Mouse (Mus musculus) limb, embryonic 10.5 days (tissue): ENCODE data around the gene Epb41l4b. TPM values are rescaled to one million over a fixed set of nuclear protein-coding genes. Genes with fewer than 3 reads are reported as not detected.

Experiments
- DNase-seq: peaks from one replicate; pipeline ENCODE4 v3.0.0-alpha.2; 2017; ENCODE audit warnings: low spot score
- H3K27ac ChIP-seq: fragments of 300-500 bp; sonication (generic); 2 replicates; pipeline ENCODE4 v1.5.1; 2016; ENCODE audit warnings: mild to moderate bottlenecking
- H3K27me3 ChIP-seq: fragments of 300-500 bp; sonication (generic); 2 replicates; pipeline ENCODE4 v1.6.1; 2016; ENCODE audit warnings: low read depth, mild to moderate bottlenecking; ENCODE audit not compliant: poor library complexity, severe bottlenecking
- H3K36me3 ChIP-seq: fragments of 300-500 bp; sonication (generic); 2 replicates; pipeline ENCODE4 v1.6.1; 2016; ENCODE audit warnings: mild to moderate bottlenecking, moderate library complexity
- H3K4me1 ChIP-seq: fragments of 300-500 bp; sonication (generic); 2 replicates; pipeline ENCODE4 v1.6.1; 2016
- H3K4me3 ChIP-seq: fragments of 300-500 bp; sonication (generic); 2 replicates; pipeline ENCODE4 v1.5.1; 2016; ENCODE audit warnings: mild to moderate bottlenecking, moderate library complexity
- H3K9me3 ChIP-seq: fragments of 300-500 bp; sonication (generic); replicated peaks from 2 replicates; pipeline ENCODE4 v1.6.1; 2016; ENCODE audit warnings: mild to moderate bottlenecking
- WGBS: fragments of 180-500 bp; shearing (Covaris S2); methylation state at CpG from one replicate; pipeline ENCODE4 v1.1.7; 2016; 5-methylcytosine and 5-hydroxymethylcytosine counted together
- polyA plus RNA-seq: library from polyadenylated mRNA; unstranded; fragments of >200 nt; fragmentation: Nextera tagmentation; extraction: Ambion mirVana; gene quantifications from 2 replicates; pipeline ENCODE4 v1.2.1, GENCODE M21; 2016

Epb41l4b gene
- polyA plus RNA-seq, 1 experiment from 2014 or later, result 1.6 TPM

GRCm38 (mm10) chr4:57119976-57120375 lies 23.3 kb downstream of the Epb41l4b start:
- Histone ChIP-seq H3K4me1 (peaks cover 29% of the 10 kb centered on the region), H3K27me3 (no peaks in the 10 kb centered on the region), H3K9me3 (no peaks in the 10 kb centered on the region), H3K27ac (no peak overlapping the region), H3K4me3 (no peak overlapping the region), H3K36me3 (no peaks in the 10 kb centered on the region)
- no peak for DNase-seq
- 90% methylated on average over 6 of the region's 6 CpGs for WGBS

DNA sequence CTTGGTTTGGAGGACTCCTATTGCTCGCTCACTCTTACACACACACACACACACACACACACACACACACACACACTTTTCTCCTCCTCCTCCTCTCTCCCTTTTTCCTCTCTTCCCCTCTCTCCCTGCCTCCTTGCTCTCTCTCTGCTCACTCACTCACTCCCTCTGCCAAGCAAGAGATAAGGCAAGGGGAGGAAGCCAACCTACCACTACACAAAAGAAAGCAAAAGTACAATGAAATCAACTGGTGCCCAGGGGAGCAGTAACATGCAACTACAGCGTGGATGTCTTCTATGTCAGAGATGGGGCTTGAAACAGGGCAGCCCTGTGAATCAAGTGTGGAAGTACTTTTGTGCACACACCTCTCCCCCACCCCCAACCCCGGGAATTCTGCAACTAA lies 24.4 kb downstream of the Epb41l4b start:
- Histone ChIP-seq H3K36me3 (no peaks in the 10 kb centered on the region), H3K4me1 (peaks cover 40% of the 10 kb centered on the region), H3K27ac (no peak overlapping the region), H3K4me3 (no peak overlapping the region), H3K9me3 (no peaks in the 10 kb centered on the region), H3K27me3 (no peaks in the 10 kb centered on the region)
- 87% methylated on average over 3 of the region's 3 CpGs for WGBS
- no peak for DNase-seq

DNA sequence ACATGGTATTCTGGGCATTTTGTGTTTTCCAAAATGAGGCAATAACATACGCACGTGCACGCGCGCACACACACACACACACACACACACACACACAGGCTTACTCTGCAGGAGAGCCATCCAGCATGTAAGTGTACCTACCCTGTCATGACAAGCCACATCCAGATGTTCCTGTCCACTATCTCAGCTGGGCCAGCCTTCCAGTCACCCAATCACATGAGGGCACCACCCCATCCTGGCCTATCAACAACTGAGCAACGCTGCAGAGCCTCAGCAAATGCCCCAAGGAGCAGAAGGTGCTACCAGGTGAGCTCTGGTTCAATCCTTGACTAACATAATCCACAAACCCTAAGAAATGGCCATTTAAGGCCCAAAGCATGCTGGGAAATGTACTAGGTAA lies 27.0 kb downstream of the Epb41l4b start:
- WGBS, result 95% methylated on average over 6 of the region's 6 CpGs
- no peak overlapping the region for H3K4me3 ChIP-seq
- no peak for DNase-seq
- no peaks in the 10 kb centered on the region for H3K36me3 ChIP-seq
- H3K4me1 ChIP-seq, result peaks cover 48% of the 10 kb centered on the region
- no peak overlapping the region for H3K27ac ChIP-seq
- H3K9me3 ChIP-seq, result no peaks in the 10 kb centered on the region
- H3K27me3 ChIP-seq, result no peaks in the 10 kb centered on the region

- peaks cover 40% of the 10 kb centered on the region for H3K4me1 ChIP-seq
- 54% methylated on average over 19 of the region's 19 CpGs for WGBS
- H3K27me3 ChIP-seq, result no peaks in the 10 kb centered on the region
- H3K27ac ChIP-seq, result peak overlapping the region; percentile 59
- H3K4me3 ChIP-seq, result peak overlapping the region; percentile 2; the same call in 1 of the 2 replicates
- no peaks in the 10 kb centered on the region for H3K36me3 ChIP-seq
- no peak for DNase-seq
- no peaks in the 10 kb centered on the region for H3K9me3 ChIP-seq
Observed at GRCm38 (mm10) chr4:57114617-57115592, 28.3 kb downstream of the Epb41l4b start.

DNA sequence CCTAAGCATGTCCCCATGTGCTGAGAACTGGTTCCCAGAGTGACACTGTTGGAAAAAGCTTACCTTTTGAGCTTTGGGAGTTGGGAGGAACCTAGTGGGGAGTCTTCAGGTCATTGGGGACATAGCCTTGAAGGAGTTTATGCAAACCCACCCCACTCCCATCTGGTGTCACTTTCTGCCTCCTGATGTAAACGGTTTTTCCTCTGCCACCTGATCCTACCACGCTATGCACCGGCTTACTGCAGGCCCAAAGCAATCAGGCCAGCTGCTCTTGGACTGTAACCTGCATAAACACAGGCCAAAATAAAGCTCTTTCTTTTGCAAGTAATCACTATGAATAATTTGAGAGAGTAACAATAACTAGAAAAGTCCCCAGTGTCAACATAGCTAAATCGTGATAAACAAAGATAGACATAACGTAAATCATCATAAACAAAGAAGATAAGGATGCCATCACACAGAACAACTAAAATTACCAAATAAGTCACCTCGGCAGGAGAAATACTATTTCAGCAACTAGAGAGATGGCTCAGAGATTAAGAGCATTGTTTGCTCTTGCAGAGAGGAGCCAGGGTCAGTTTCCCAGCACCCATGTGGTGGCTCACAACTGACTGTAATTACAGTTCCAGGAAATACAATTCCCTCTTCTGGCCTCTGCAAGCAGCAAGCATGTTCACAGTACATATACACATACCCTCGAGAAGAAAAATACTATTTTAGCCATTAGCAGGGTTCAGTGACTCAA lies 29.6 kb downstream of the Epb41l4b start:
- no peaks in the 10 kb centered on the region for H3K27me3 ChIP-seq
- no peak for DNase-seq
- WGBS, result 67% methylated on average over 7 of the region's 7 CpGs

DNA sequence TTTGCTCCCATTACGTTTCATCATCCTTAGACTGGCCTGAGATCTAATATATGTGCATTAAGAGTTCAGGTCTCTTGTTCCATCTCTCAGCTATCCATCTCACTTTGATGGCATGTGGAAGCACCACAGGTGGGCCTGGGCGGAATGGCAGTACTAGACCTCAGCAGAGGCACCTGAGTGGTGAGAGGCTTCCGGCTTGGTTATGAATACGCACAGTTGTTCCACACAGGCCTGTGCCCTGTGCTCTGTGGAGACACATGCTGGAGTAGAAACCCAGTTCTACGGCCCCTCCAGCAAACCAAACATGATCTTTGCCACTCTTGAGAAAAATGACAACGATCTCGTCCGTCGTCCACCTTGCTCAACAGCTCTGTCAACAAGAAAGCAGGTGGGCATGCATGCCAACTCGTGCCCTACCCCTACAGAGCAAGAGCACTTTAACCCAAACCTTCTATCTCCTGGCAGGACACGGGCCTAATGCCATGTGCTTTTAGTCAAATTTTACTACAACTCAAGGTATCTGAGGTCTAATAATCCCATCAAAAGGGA lies 31.2 kb downstream of the Epb41l4b start:
- no peak for DNase-seq
- H3K27me3 ChIP-seq, result no peaks in the 10 kb centered on the region
- H3K36me3 ChIP-seq, result no peaks in the 10 kb centered on the region
- H3K4me3 ChIP-seq, result no peak overlapping the region
- no peaks in the 10 kb centered on the region for H3K9me3 ChIP-seq
- no peak overlapping the region for H3K27ac ChIP-seq
- WGBS, result 89% methylated on average over 11 of the region's 11 CpGs
- peaks cover 44% of the 10 kb centered on the region for H3K4me1 ChIP-seq

More for the DNA sequence above, 29.6 kb downstream of the Epb41l4b start:
- Histone ChIP-seq H3K4me1 (peaks cover 44% of the 10 kb centered on the region), H3K27ac (no peak overlapping the region), H3K36me3 (no peaks in the 10 kb centered on the region), H3K9me3 (no peaks in the 10 kb centered on the region), H3K4me3 (no peak overlapping the region)

DNA sequence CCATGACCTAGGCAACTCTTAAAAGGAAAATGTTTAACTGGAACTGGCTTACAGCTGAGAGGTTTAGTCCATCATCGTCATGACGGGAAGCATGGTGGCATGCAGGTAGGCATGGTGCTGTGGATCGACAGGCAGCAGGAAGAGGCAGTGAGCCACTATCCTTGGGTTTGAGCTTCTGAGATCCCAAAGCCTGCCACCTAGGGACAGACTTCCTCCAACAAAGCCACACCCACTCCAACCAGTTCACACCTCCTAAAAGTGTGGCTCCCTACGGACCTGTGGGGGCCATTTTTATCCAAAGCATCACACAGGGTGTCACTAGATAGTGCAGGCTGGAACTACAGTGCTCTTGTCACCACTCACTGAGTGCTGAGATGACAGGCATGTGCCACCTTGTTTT lies 31.8 kb downstream of the Epb41l4b start:
- DNase-seq, result no peak
- H3K4me3 ChIP-seq, result no peak overlapping the region
- no peaks in the 10 kb centered on the region for H3K27me3 ChIP-seq
- H3K27ac ChIP-seq, result no peak overlapping the region
- H3K36me3 ChIP-seq, result no peaks in the 10 kb centered on the region
- 73% methylated on average over 4 of the region's 4 CpGs for WGBS
- H3K9me3 ChIP-seq, result no peaks in the 10 kb centered on the region
- peaks cover 43% of the 10 kb centered on the region for H3K4me1 ChIP-seq

DNA sequence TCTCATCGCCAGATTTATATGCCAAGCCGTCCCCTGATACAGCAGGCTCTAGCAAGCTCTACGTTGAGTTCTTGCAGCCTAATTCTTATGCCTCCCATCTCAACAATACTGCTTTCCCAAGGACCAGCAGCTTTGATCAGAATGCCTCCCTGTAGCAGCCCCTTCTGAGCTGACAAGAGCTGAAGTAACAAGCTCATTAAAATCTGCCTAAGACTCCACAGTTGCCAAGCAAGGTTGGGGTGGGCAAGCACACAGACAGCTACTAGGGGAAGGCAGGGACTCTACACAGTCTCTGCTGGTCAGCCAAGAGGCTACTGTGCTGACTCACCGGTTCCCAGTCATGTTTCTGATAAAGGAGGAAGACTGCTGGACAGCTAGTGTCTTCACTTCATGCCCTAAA lies 33.7 kb downstream of the Epb41l4b start:
- no peak overlapping the region for H3K4me3 ChIP-seq
- no peak for DNase-seq
- H3K9me3 ChIP-seq, result no peaks in the 10 kb centered on the region
- H3K4me1 ChIP-seq, result peaks cover 25% of the 10 kb centered on the region
- H3K36me3 ChIP-seq, result no peaks in the 10 kb centered on the region
- no peaks in the 10 kb centered on the region for H3K27me3 ChIP-seq
- 88% methylated on average over 4 of the region's 4 CpGs for WGBS
- no peak overlapping the region for H3K27ac ChIP-seq

- no peaks in the 10 kb centered on the region for H3K27me3 ChIP-seq
- no peaks in the 10 kb centered on the region for H3K36me3 ChIP-seq
- DNase-seq, result no peak
- no peaks in the 10 kb centered on the region for H3K9me3 ChIP-seq
- no peak overlapping the region for H3K4me3 ChIP-seq
- no peak overlapping the region for H3K27ac ChIP-seq
- 91% methylated on average over 6 of the region's 6 CpGs for WGBS
- H3K4me1 ChIP-seq, result peaks cover 4% of the 10 kb centered on the region; the same call in 1 of the 2 replicates
Observed at GRCm38 (mm10) chr4:57105339-57105738, 37.9 kb downstream of the Epb41l4b start.

DNA sequence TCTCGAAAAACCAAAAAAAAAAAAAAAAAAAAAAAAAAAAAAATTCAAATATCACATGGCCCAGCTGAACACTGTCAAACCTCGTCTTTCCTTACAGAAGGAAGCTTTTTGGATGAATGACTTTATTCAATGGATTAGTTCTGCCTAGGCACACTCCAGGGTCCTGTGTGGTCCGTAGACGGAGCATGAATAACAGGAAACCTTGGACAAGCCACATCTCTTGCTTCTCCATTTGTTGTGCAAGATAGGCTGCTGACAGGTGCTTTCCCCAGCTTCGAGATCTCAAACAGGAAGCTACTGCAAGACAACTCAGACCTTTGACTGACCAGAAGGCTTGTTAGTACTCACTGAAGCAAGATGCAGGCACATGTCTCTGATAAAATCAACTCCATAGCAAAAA lies 39.4 kb downstream of the Epb41l4b start:
- H3K36me3 ChIP-seq, result no peaks in the 10 kb centered on the region
- DNase-seq, result no peak
- no peaks in the 10 kb centered on the region for H3K4me1 ChIP-seq
- no peaks in the 10 kb centered on the region for H3K9me3 ChIP-seq
- H3K27ac ChIP-seq, result no peak overlapping the region
- no peaks in the 10 kb centered on the region for H3K27me3 ChIP-seq
- WGBS, result 83% methylated on average over 5 of the region's 5 CpGs
- H3K4me3 ChIP-seq, result no peak overlapping the region

DNA sequence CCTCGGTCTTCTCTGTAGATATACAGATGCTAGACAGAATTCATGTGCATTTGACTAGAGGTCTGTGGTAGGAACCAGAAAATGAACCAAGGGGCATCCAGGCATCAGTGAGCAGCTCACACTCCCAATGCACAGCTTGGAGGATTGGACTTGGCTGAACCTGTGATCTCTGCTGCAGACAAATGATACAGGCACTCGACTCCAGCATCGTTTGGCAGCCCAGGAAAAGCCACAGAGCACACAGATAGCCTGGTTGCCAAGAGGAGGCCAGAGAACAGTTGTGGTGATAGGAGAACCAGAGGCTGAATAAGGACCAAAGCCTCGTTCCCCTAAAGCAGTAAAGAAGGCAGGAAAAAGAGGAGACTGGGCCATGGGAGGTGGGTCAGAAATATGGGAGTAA lies 42.1 kb downstream of the Epb41l4b start:
- 80% methylated on average over 4 of the region's 4 CpGs for WGBS
- no peak for DNase-seq
- no peaks in the 10 kb centered on the region for H3K4me1 ChIP-seq
- no peaks in the 10 kb centered on the region for H3K36me3 ChIP-seq
- no peak overlapping the region for H3K27ac ChIP-seq
- H3K4me3 ChIP-seq, result no peak overlapping the region
- no peaks in the 10 kb centered on the region for H3K27me3 ChIP-seq
- H3K9me3 ChIP-seq, result no peaks in the 10 kb centered on the region

- H3K27me3 ChIP-seq, result no peaks in the 10 kb centered on the region
- H3K27ac ChIP-seq, result no peak overlapping the region
- peaks cover 3% of the 10 kb centered on the region; the same call in 1 of the 2 replicates for H3K4me1 ChIP-seq
- no peaks in the 10 kb centered on the region for H3K9me3 ChIP-seq
- 96% methylated on average over 4 of the region's 4 CpGs for WGBS
- H3K4me3 ChIP-seq, result no peak overlapping the region
- no peaks in the 10 kb centered on the region for H3K36me3 ChIP-seq
- DNase-seq, result no peak
Observed at GRCm38 (mm10) chr4:57097411-57097810, 45.8 kb downstream of the Epb41l4b start.

- Histone ChIP-seq H3K27ac (no peak overlapping the region; the same call in 1 of the 2 replicates), H3K36me3 (no peaks in the 10 kb centered on the region), H3K9me3 (no peaks in the 10 kb centered on the region), H3K4me1 (peaks cover 3% of the 10 kb centered on the region; the same call in 1 of the 2 replicates), H3K27me3 (no peaks in the 10 kb centered on the region), H3K4me3 (no peak overlapping the region)
- no peak for DNase-seq
Observed at GRCm38 (mm10) chr4:57095569-57095968, 47.7 kb downstream of the Epb41l4b start.
